Comparison of ENCODE assay signal across 11 mouse cellular contexts in genomic region chr13:34575179-34575996, GRCm38 (mm10).
DNase-seq lines count a peak whose midpoint lies in the region; ATAC-seq and TF ChIP-seq lines count a peak whose summit lies in the region.
"Had no signal": no experiment of that assay in that cellular context is flagged by ENCODE, and none has a peak within 500 bp of the region (broad histone marks: within the 10 kb centered on the region; RNA-seq: fewer than 3 reads in every experiment).

No protein-coding gene starts in this region.

- H3K27me3 ChIP-seq in heart, embryonic 11.5 days (ENCODE audit: control insufficient read depth, insufficient read depth, low read length): no peaks in the 10 kb centered on the region
- H3K27me3 ChIP-seq in midbrain, embryonic 13.5 days: no peaks in the 10 kb centered on the region
- no peaks in the 10 kb centered on the region for H3K27me3 ChIP-seq in kidney, embryonic 15.5 days

- no peak for TF ChIP-seq CTCF in brain, embryonic 14.5 days (IDR thresholded peaks at IDR 0.05; ENCODE audit: borderline replicate concordance, extremely low read depth, insufficient read depth, insufficient read length)

- no peaks in the 10 kb centered on the region for H3K36me3 ChIP-seq in heart, embryonic 11.5 days (ENCODE audit: control insufficient read depth, insufficient read depth, low read length)
- no peaks in the 10 kb centered on the region for H3K36me3 ChIP-seq in midbrain, embryonic 13.5 days
- no peaks in the 10 kb centered on the region for H3K36me3 ChIP-seq in kidney, embryonic 15.5 days
- H3K36me3 ChIP-seq: G1E had no signal

- peak; percentile 24 for DNase-seq in heart, adult 8-10 months (ENCODE audit: low spot score)
- DNase-seq in brain, embryonic 14.5 days (ENCODE audit: low read depth): peak; percentile 59
- peak; percentile 46 for DNase-seq in heart, postnatal 4 days
- DNase-seq in c-Kit-positive CD71-positive TER-119-positive erythroid progenitor cells, embryonic 14.5 days (ENCODE audit: low spot score): no peak
- DNase-seq in spleen, postnatal 10 days (ENCODE audit: low spot score in 2 of 2): no peak
- DNase-seq: cerebellum, postnatal 25 days; gastrocnemius, postnatal 25 days had no signal

- no peak overlapping the region for H3K4me3 ChIP-seq in heart, embryonic 11.5 days (ENCODE audit: low read depth, low read length)
- H3K4me3 ChIP-seq in midbrain, embryonic 13.5 days (replicated peaks): no peak overlapping the region
- no peak overlapping the region for H3K4me3 ChIP-seq in kidney, embryonic 15.5 days (replicated peaks)

- H3K4me2 ChIP-seq in heart, embryonic 11.5 days: no peak overlapping the region
- H3K4me2 ChIP-seq in midbrain, embryonic 13.5 days (replicated peaks): 0 out of 2 replicates have a peak overlapping the region, but pooled peaks have one; percentile 3
- H3K4me2 ChIP-seq in kidney, embryonic 15.5 days: no peak overlapping the region

- ATAC-seq in heart, embryonic 11.5 days (replicated peaks; ENCODE audit: insufficient number of reproducible peaks, low FRiP score, low TSS enrichment): no peak
- ATAC-seq in midbrain, embryonic 13.5 days: peak; percentile 84
- ATAC-seq in kidney, embryonic 15.5 days (replicated peaks; ENCODE audit: low FRiP score): no peak

- TF ChIP-seq POLR2A in brain, embryonic 14.5 days (IDR thresholded peaks at IDR 0.05; ENCODE audit: borderline replicate concordance, extremely low read depth, insufficient read depth, insufficient read length, poor library complexity, severe bottlenecking): no peak

- no peak overlapping the region for H3K27ac ChIP-seq in heart, embryonic 11.5 days (ENCODE audit: low read depth, low read length)
- H3K27ac ChIP-seq in midbrain, embryonic 13.5 days: peak overlapping the region; percentile 82
- H3K27ac ChIP-seq in kidney, embryonic 15.5 days: no peak overlapping the region

- H3K4me1 ChIP-seq in heart, embryonic 11.5 days (ENCODE audit: control insufficient read depth, insufficient read depth, low read length): no peaks in the 10 kb centered on the region
- peaks cover 14% of the 10 kb centered on the region for H3K4me1 ChIP-seq in midbrain, embryonic 13.5 days (replicated peaks)
- H3K4me1 ChIP-seq in kidney, embryonic 15.5 days: no peaks in the 10 kb centered on the region

- no peaks in the 10 kb centered on the region for H3K9me3 ChIP-seq in heart, embryonic 11.5 days (replicated peaks; ENCODE audit: control insufficient read depth, low read length)
- no peaks in the 10 kb centered on the region for H3K9me3 ChIP-seq in midbrain, embryonic 13.5 days
- no peaks in the 10 kb centered on the region for H3K9me3 ChIP-seq in kidney, embryonic 15.5 days (replicated peaks)
- H3K9me3 ChIP-seq: G1E had no signal

- no peak overlapping the region for H3K9ac ChIP-seq in heart, embryonic 11.5 days (ENCODE audit: low read depth, low read length)
- no peak overlapping the region for H3K9ac ChIP-seq in midbrain, embryonic 13.5 days (replicated peaks)
- no peak overlapping the region for H3K9ac ChIP-seq in kidney, embryonic 15.5 days

- 70% methylated on average over 2 of the region's 2 CpGs for WGBS in heart, embryonic 11.5 days (ENCODE audit: insufficient replicate concordance)
- WGBS in midbrain, embryonic 13.5 days: 50% methylated on average over 2 of the region's 2 CpGs
- WGBS in kidney, embryonic 15.5 days: 61% methylated on average over 2 of the region's 2 CpGs

Comparison
In these comparisons a context has a peak if more than half of its experiments do, and no peak if none do; other contexts are left out.
1. DNase-seq: peak in heart, adult 8-10 months (single experiment), brain, embryonic 14.5 days (single experiment) and heart, postnatal 4 days (single experiment); none in c-Kit-positive CD71-positive TER-119-positive erythroid progenitor cells, embryonic 14.5 days (single experiment) and spleen, postnatal 10 days (0 of 2).